Mouse (Mus musculus) limb, embryonic 12.5 days (tissue): ENCODE data around the gene Rassf2. TPM values are rescaled to one million over a fixed set of nuclear protein-coding genes. Genes with fewer than 3 reads are reported as not detected.

Experiments used
- ATAC-seq: fragments of 200-750 bp; cut with Nextera tagmentation; 2 replicates; pipeline ENCODE4 v1.8.0; 2017; ENCODE audit warnings: low read depth, moderate TSS enrichment; ENCODE audit not compliant: insufficient number of reproducible peaks, insufficient read depth, low FRiP score, low TSS enrichment
- H3K27ac ChIP-seq: fragments of 300-500 bp; sonication (generic); 2 replicates; pipeline ENCODE4 v1.5.1; 2016; ENCODE audit warnings: mild to moderate bottlenecking, moderate library complexity
- H3K27me3 ChIP-seq: fragments of 300-500 bp; sonication (generic); 2 replicates; pipeline ENCODE4 v1.6.1; 2016; ENCODE audit warnings: mild to moderate bottlenecking, moderate library complexity
- H3K36me3 ChIP-seq: fragments of 300-500 bp; sonication (generic); 2 replicates; pipeline ENCODE4 v1.6.1; 2016; ENCODE audit warnings: mild to moderate bottlenecking, moderate library complexity
- H3K4me1 ChIP-seq: fragments of 300-500 bp; sonication (generic); replicated peaks from 2 replicates; pipeline ENCODE4 v1.6.1; 2016
- H3K4me2 ChIP-seq: fragments of 300-500 bp; sonication (generic); 2 replicates; pipeline ENCODE4 v1.6.1; 2016; ENCODE audit warnings: mild to moderate bottlenecking, moderate library complexity
- H3K4me3 ChIP-seq: fragments of 300-500 bp; sonication (generic); replicated peaks from 2 replicates; pipeline ENCODE4 v1.5.1; 2016; ENCODE audit warnings: mild to moderate bottlenecking
- H3K9ac ChIP-seq: fragments of 300-500 bp; sonication (generic); replicated peaks from 2 replicates; pipeline ENCODE4 v1.6.1; 2016; ENCODE audit warnings: mild to moderate bottlenecking, moderate library complexity
- H3K9me3 ChIP-seq: fragments of 300-500 bp; sonication (generic); 2 replicates; pipeline ENCODE4 v1.6.1; 2016; ENCODE audit warnings: mild to moderate bottlenecking, moderate library complexity
- WGBS: fragments of 180-500 bp; shearing (Covaris S2); methylation state at CpG from one replicate; pipeline ENCODE4 v1.1.7; 2016; 5-methylcytosine and 5-hydroxymethylcytosine counted together
- polyA plus RNA-seq: library from polyadenylated mRNA; unstranded; fragments of >200 nt; fragmentation: Nextera tagmentation; extraction: Ambion mirVana; gene quantifications from 2 replicates; pipeline ENCODE4 v1.2.1, GENCODE M21; 2016

The Rassf2 gene
- polyA plus RNA-seq, 1 experiment from 2014 or later, result 5.3 TPM

GRCm38 (mm10) chr2:132004495-132005136 lies 25.4 kb downstream of the Rassf2 start:
- H3K9me3 ChIP-seq, result no peaks in the 10 kb centered on the region
- peak overlapping the region; percentile 50 for H3K27ac ChIP-seq
- H3K36me3 ChIP-seq, result no peaks in the 10 kb centered on the region
- 60% methylated on average over 9 of the region's 9 CpGs for WGBS
- H3K27me3 ChIP-seq, result no peaks in the 10 kb centered on the region
- no peak for ATAC-seq
- H3K4me3 ChIP-seq, result no peak overlapping the region
- H3K9ac ChIP-seq, result no peak overlapping the region
- peaks cover 50% of the 10 kb centered on the region for H3K4me1 ChIP-seq
- no peak overlapping the region for H3K4me2 ChIP-seq

GRCm38 (mm10) chr2:132003916-132004315 lies 26.1 kb downstream of the Rassf2 start:
- H3K27me3 ChIP-seq, result no peaks in the 10 kb centered on the region
- 74% methylated on average over 5 of the region's 5 CpGs for WGBS
- H3K4me1 ChIP-seq, result peaks cover 48% of the 10 kb centered on the region
- no peaks in the 10 kb centered on the region for H3K9me3 ChIP-seq
- H3K4me3 ChIP-seq, result no peak overlapping the region
- H3K4me2 ChIP-seq, result no peak overlapping the region
- H3K36me3 ChIP-seq, result no peaks in the 10 kb centered on the region
- H3K9ac ChIP-seq, result no peak overlapping the region
- no peak for ATAC-seq
- H3K27ac ChIP-seq, result no peak overlapping the region

GRCm38 (mm10) chr2:132001696-132002334 lies 28.2 kb downstream of the Rassf2 start:
- H3K9ac ChIP-seq, result no peak overlapping the region
- H3K36me3 ChIP-seq, result no peaks in the 10 kb centered on the region
- 39% methylated on average over 13 of the region's 13 CpGs for WGBS
- peaks cover 32% of the 10 kb centered on the region for H3K4me1 ChIP-seq
- no peak for ATAC-seq
- no peaks in the 10 kb centered on the region for H3K27me3 ChIP-seq
- no peak overlapping the region for H3K4me3 ChIP-seq
- H3K4me2 ChIP-seq, result no peak overlapping the region
- H3K9me3 ChIP-seq, result no peaks in the 10 kb centered on the region
- H3K27ac ChIP-seq, result no peak overlapping the region

- ATAC-seq, result no peak
- 52% methylated on average over 5 of the region's 5 CpGs for WGBS
- Histone ChIP-seq H3K27ac (no peak overlapping the region), H3K4me3 (no peak overlapping the region), H3K4me1 (peaks cover 26% of the 10 kb centered on the region), H3K36me3 (no peaks in the 10 kb centered on the region; the same call in 1 of the 2 replicates), H3K4me2 (no peak overlapping the region), H3K9me3 (no peaks in the 10 kb centered on the region), H3K27me3 (peaks cover 15% of the 10 kb centered on the region), H3K9ac (no peak overlapping the region)
Measured at GRCm38 (mm10) chr2:131997356-131997755, 32.7 kb downstream of the Rassf2 start.

GRCm38 (mm10) chr2:131996369-131996768 lies 33.7 kb downstream of the Rassf2 start:
- H3K4me3 ChIP-seq, result no peak overlapping the region
- ATAC-seq, result no peak
- WGBS, result 78% methylated on average over 7 of the region's 7 CpGs
- no peaks in the 10 kb centered on the region for H3K9me3 ChIP-seq
- peaks cover 36% of the 10 kb centered on the region for H3K4me1 ChIP-seq
- no peak overlapping the region for H3K27ac ChIP-seq
- H3K9ac ChIP-seq, result no peak overlapping the region
- peaks cover 15% of the 10 kb centered on the region for H3K27me3 ChIP-seq
- no peak overlapping the region for H3K4me2 ChIP-seq
- H3K36me3 ChIP-seq, result no peaks in the 10 kb centered on the region; the same call in 1 of the 2 replicates

- Histone ChIP-seq H3K27me3 (peaks cover 15% of the 10 kb centered on the region), H3K9me3 (no peaks in the 10 kb centered on the region), H3K9ac (no peak overlapping the region), H3K27ac (no peak overlapping the region), H3K4me3 (no peak overlapping the region), H3K36me3 (no peaks in the 10 kb centered on the region; the same call in 1 of the 2 replicates), H3K4me1 (peaks cover 36% of the 10 kb centered on the region), H3K4me2 (no peak overlapping the region)
- no peak for ATAC-seq
- WGBS, result 85% methylated on average over 12 of the region's 12 CpGs
Measured at GRCm38 (mm10) chr2:131995742-131996141, 34.3 kb downstream of the Rassf2 start.

- Histone ChIP-seq H3K27me3 (peaks cover 15% of the 10 kb centered on the region), H3K4me1 (peaks cover 36% of the 10 kb centered on the region), H3K27ac (no peak overlapping the region), H3K4me2 (no peak overlapping the region), H3K9ac (no peak overlapping the region), H3K36me3 (no peaks in the 10 kb centered on the region; the same call in 1 of the 2 replicates), H3K4me3 (no peak overlapping the region), H3K9me3 (no peaks in the 10 kb centered on the region)
- no peak for ATAC-seq
- WGBS, result 87% methylated on average over 6 of the region's 6 CpGs
Measured at GRCm38 (mm10) chr2:131994971-131995370, 35.1 kb downstream of the Rassf2 start.

- H3K4me3 ChIP-seq, result 0 out of 2 replicates have a peak overlapping the region, but pooled peaks have one; percentile 3
- H3K4me2 ChIP-seq, result peak overlapping the region; percentile 42
- H3K9me3 ChIP-seq, result no peaks in the 10 kb centered on the region
- 7% methylated on average over 14 of the region's 14 CpGs for WGBS
- no peaks in the 10 kb centered on the region; the same call in 1 of the 2 replicates for H3K36me3 ChIP-seq
- peaks cover 15% of the 10 kb centered on the region for H3K27me3 ChIP-seq
- ATAC-seq, result peak; percentile 76
- peaks cover 36% of the 10 kb centered on the region for H3K4me1 ChIP-seq
- 0 out of 2 replicates have a peak overlapping the region, but pooled peaks have one; percentile 1 for H3K27ac ChIP-seq
- no peak overlapping the region for H3K9ac ChIP-seq
Measured at GRCm38 (mm10) chr2:131993563-131994088, 36.4 kb downstream of the Rassf2 start.

- no peaks in the 10 kb centered on the region; the same call in 1 of the 2 replicates for H3K36me3 ChIP-seq
Measured at GRCm38 (mm10) chr2:131993151-131993550, 36.9 kb downstream of the Rassf2 start.

GRCm38 (mm10) chr2:131992487-131992886 lies 37.6 kb downstream of the Rassf2 start:
- Histone ChIP-seq H3K27ac (no peak overlapping the region), H3K4me3 (no peak overlapping the region), H3K4me1 (peaks cover 35% of the 10 kb centered on the region), H3K36me3 (no peaks in the 10 kb centered on the region; the same call in 1 of the 2 replicates), H3K27me3 (peaks cover 15% of the 10 kb centered on the region), H3K9me3 (no peaks in the 10 kb centered on the region), H3K4me2 (no peak overlapping the region), H3K9ac (no peak overlapping the region)
- no peak for ATAC-seq
- WGBS, result 78% methylated on average over 2 of the region's 2 CpGs

More at GRCm38 (mm10) chr2:131993151-131993550, 36.9 kb downstream of the Rassf2 start:
- Histone ChIP-seq H3K27me3 (peaks cover 15% of the 10 kb centered on the region), H3K9me3 (no peaks in the 10 kb centered on the region), H3K27ac (0 out of 2 replicates have a peak overlapping the region, but pooled peaks have one; percentile 1), H3K4me2 (peak overlapping the region; percentile 42), H3K4me3 (no peak overlapping the region), H3K9ac (no peak overlapping the region), H3K4me1 (peaks cover 36% of the 10 kb centered on the region)
- 58% methylated on average over 4 of the region's 4 CpGs for WGBS
- no peak for ATAC-seq

GRCm38 (mm10) chr2:131988550-131988949 lies 41.5 kb downstream of the Rassf2 start:
- Histone ChIP-seq H3K36me3 (no peaks in the 10 kb centered on the region), H3K4me1 (peaks cover 20% of the 10 kb centered on the region), H3K27ac (no peak overlapping the region), H3K9ac (no peak overlapping the region), H3K4me2 (no peak overlapping the region), H3K4me3 (no peak overlapping the region), H3K27me3 (no peaks in the 10 kb centered on the region; the same call in 1 of the 2 replicates), H3K9me3 (no peaks in the 10 kb centered on the region)
- 73% methylated on average over 2 of the region's 2 CpGs for WGBS
- no peak for ATAC-seq
